Mouse (Mus musculus) embryonic stem cell, embryonic (primary cell): ENCODE measurements around the gene Col24a1.

Source experiments
- CTCF ChIA-PET, 4 experiments: fragments of 300-600 bp in 2 of 4; fragments of 350-600 bp in 2 of 4; sonication (Branson Sonifier 250); formaldehyde crosslinking; loops; one replicate each; lab custom pipeline; 2022; ENCODE audit warnings: inconsistent platforms in 2 of 4; lab: Charles Lee
- POLR2A ChIA-PET, 4 experiments: fragments of 300-600 bp in 2 of 4; fragments of 350-600 bp in 2 of 4; sonication (Branson Sonifier 250); formaldehyde crosslinking; loops; one replicate each; lab custom pipeline; 2022; ENCODE audit warnings: antibody characterized with exemption in 4 of 4, inconsistent platforms in 1 of 4; lab: Charles Lee

Gene Col24a1

GRCm38 (mm10) chr3:145292337-145293134 lies at the start of gene Col24a1:
Col24a1 (plus strand) TSS chr3:145292472.
- POLR2A ChIA-PET, result interaction anchor here in 1 of 4 experiments (1.0 kb wide), 1 partner anchor 18 kb away, joined by 4 read pairs; no protein-coding TSS in a partner anchor
- CTCF ChIA-PET, result interaction anchor here in 2 of 4 experiments (0.5 to 0.7 kb wide), 2 partner anchors 120 to 636 kb away, joined by 3 to 7 read pairs; no protein-coding TSS in a partner anchor

- CTCF ChIA-PET, result no interaction called here
- POLR2A ChIA-PET, result no interaction called here
These were observed 44.2 kb upstream of the Col24a1 start for GRCm38 (mm10) chr3:145248040-145248439.

- CTCF ChIA-PET, result no interaction called here
- POLR2A ChIA-PET, result no interaction called here
These were observed 39.2 kb upstream of the Col24a1 start for GRCm38 (mm10) chr3:145253066-145253465.

- POLR2A ChIA-PET, result no interaction called here
These were observed 37.4 kb upstream of the Col24a1 start for GRCm38 (mm10) chr3:145254764-145255396.

GRCm38 (mm10) chr3:145256647-145257046 lies 35.6 kb upstream of the Col24a1 start:
- CTCF ChIA-PET, result no interaction called here

More at GRCm38 (mm10) chr3:145254764-145255396, 37.4 kb upstream of the Col24a1 start:
- CTCF ChIA-PET, result no interaction called here

GRCm38 (mm10) chr3:145259678-145260077 lies 32.6 kb upstream of the Col24a1 start:
- ChIA-PET POLR2A (no interaction called here), CTCF (no interaction called here)

More at GRCm38 (mm10) chr3:145256647-145257046, 35.6 kb upstream of the Col24a1 start:
- POLR2A ChIA-PET, result interaction anchor here in 1 of 4 experiments (0.6 kb wide), 1 partner anchor 271 kb away, joined by 5 read pairs; no protein-coding TSS in a partner anchor

GRCm38 (mm10) chr3:145263131-145263530 lies 29.1 kb upstream of the Col24a1 start:
- ChIA-PET CTCF (no interaction called here), POLR2A (no interaction called here)

GRCm38 (mm10) chr3:145268066-145268465 lies 24.2 kb upstream of the Col24a1 start:
- ChIA-PET CTCF (no interaction called here), POLR2A (interaction anchor here in 1 of 4 experiments (0.9 kb wide), 1 partner anchor 587 kb away, joined by 4 read pairs; no protein-coding TSS in a partner anchor)

- CTCF ChIA-PET, result no interaction called here
- POLR2A ChIA-PET, result no interaction called here
These were observed 18.1 kb upstream of the Col24a1 start for GRCm38 (mm10) chr3:145274191-145274590.

GRCm38 (mm10) chr3:145293207-145293606 lies 935 bp downstream of the Col24a1 start:
- CTCF ChIA-PET, result interaction anchor here in 1 of 4 experiments (0.7 kb wide), 1 partner anchor 635 kb away, joined by 7 read pairs; no protein-coding TSS in a partner anchor
- POLR2A ChIA-PET, result interaction anchor here in 1 of 4 experiments (1.0 kb wide), 1 partner anchor 17 kb away, joined by 4 read pairs; no protein-coding TSS in a partner anchor

GRCm38 (mm10) chr3:145293623-145294307 lies 1.5 kb downstream of the Col24a1 start:
- ChIA-PET CTCF (no interaction called here), POLR2A (no interaction called here)

GRCm38 (mm10) chr3:145299980-145300591 lies 7.8 kb downstream of the Col24a1 start:
- POLR2A ChIA-PET, result interaction anchor here in 1 of 4 experiments (0.5 kb wide), 1 partner anchor 553 kb away, joined by 3 read pairs; no protein-coding TSS in a partner anchor

GRCm38 (mm10) chr3:145305311-145305710 lies 13.0 kb downstream of the Col24a1 start:
- ChIA-PET POLR2A (no interaction called here), CTCF (no interaction called here)

More at GRCm38 (mm10) chr3:145299980-145300591, 7.8 kb downstream of the Col24a1 start:
- CTCF ChIA-PET, result no interaction called here

- CTCF ChIA-PET, result no interaction called here
- POLR2A ChIA-PET, result interaction anchor here in 1 of 4 experiments (0.9 kb wide), 1 partner anchor 488 kb away, joined by 3 read pairs; the partner anchor contains the start of gene Clca3a2
These were observed 14.9 kb downstream of the Col24a1 start for GRCm38 (mm10) chr3:145307209-145307608.

GRCm38 (mm10) chr3:145320587-145321274 lies 28.5 kb downstream of the Col24a1 start:
- ChIA-PET CTCF (no interaction called here), POLR2A (interaction anchor here in 1 of 4 experiments (0.9 kb wide), 1 partner anchor 203 kb away, joined by 3 read pairs; the partner anchor contains the start of gene Odf2l)

- POLR2A ChIA-PET, result no interaction called here
- CTCF ChIA-PET, result no interaction called here
These were observed 33.1 kb downstream of the Col24a1 start for GRCm38 (mm10) chr3:145325402-145325801.

GRCm38 (mm10) chr3:145331642-145332041 lies 39.4 kb downstream of the Col24a1 start:
- ChIA-PET CTCF (no interaction called here), POLR2A (no interaction called here)

- CTCF ChIA-PET, result interaction anchor here in 1 of 4 experiments (0.6 kb wide), 1 partner anchor 1252 kb away, joined by 3 read pairs; no protein-coding TSS in a partner anchor
- POLR2A ChIA-PET, result interaction anchor here in 1 of 4 experiments (0.6 kb wide), 1 partner anchor 921 kb away, joined by 6 read pairs; no protein-coding TSS in a partner anchor
These were observed 41.8 kb downstream of the Col24a1 start for GRCm38 (mm10) chr3:145334046-145334445.
